Mouse (Mus musculus): ENCODE measurements around the gene Rabgef1. TPM values are rescaled to one million over a fixed set of nuclear protein-coding genes. Genes with fewer than 3 reads are reported as not detected.

Rabgef1 gene
- polyA plus RNA-seq, 1 experiment from 2014 or later = 34.5 TPM

DNA sequence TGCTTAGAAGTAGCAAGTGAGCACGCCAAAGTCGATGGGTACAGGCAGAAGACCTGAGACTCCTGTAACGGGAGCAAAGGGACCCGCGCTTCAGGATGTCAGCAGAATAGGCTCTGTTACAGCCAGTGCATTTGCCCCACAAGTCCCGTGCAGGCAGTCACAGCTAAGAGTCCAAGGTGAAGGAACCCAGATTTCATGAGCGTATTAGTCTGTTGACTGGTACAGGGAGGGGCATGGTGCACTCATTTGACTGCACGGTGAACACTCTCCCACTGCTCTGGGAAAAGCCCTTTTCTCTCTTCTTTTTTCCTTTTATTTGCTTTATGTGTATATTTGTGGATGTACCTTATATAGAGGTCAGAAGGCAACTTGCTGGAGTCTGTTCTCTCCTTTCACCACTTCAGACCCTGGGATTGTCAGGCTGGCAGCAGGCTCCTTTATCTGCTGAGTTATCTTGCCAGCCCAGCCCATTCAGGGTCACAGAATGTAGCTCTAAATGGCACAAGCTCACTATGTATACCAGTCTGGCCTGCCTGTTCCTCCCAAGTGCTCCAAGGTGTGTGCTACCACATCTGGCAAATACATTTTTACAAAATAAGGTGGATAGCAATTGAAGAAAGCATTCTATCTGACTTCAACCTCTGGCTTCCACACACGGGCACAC is 12.7 kb downstream of the Rabgef1 start:
- H3K4me3 ChIP-seq (replicated peaks; ENCODE audit: low read length) = no peak overlapping the region
- ATAC-seq (ENCODE audit: insufficient read depth, low FRiP score) = peak; percentile 63; the same call in 1 of the 2 replicates
- H3K4me2 ChIP-seq (ENCODE audit: low read depth, low read length) = no peak overlapping the region
- WGBS = 80% methylated on average over 9 of the region's 9 CpGs
- peaks cover 39% of the 10 kb centered on the region for H3K4me1 ChIP-seq (ENCODE audit: control insufficient read depth, insufficient read depth, low read length)
- peak overlapping the region; percentile 34; the same call in 1 of the 2 replicates for H3K27ac ChIP-seq (ENCODE audit: low read length)
- H3K9me3 ChIP-seq (replicated peaks; ENCODE audit: control insufficient read depth, low read length) = no peaks in the 10 kb centered on the region
- no peaks in the 10 kb centered on the region for H3K27me3 ChIP-seq (ENCODE audit: control insufficient read depth, insufficient read depth, low read length)
- H3K9ac ChIP-seq (ENCODE audit: low read length) = no peak overlapping the region
- no peaks in the 10 kb centered on the region; the same call in 1 of the 2 replicates for H3K36me3 ChIP-seq (ENCODE audit: control insufficient read depth, insufficient read depth, low read length)

GRCm38 (mm10) chr5:130185312-130185711 is 13.7 kb downstream of the Rabgef1 start:
- Histone ChIP-seq H3K27me3 (ENCODE audit: control insufficient read depth, insufficient read depth, low read length) (no peaks in the 10 kb centered on the region), H3K9me3 (replicated peaks; ENCODE audit: control insufficient read depth, low read length) (no peaks in the 10 kb centered on the region), H3K4me2 (ENCODE audit: low read depth, low read length) (no peak overlapping the region), H3K9ac (ENCODE audit: low read length) (no peak overlapping the region), H3K4me3 (replicated peaks; ENCODE audit: low read length) (no peak overlapping the region), H3K27ac (ENCODE audit: low read length) (peak overlapping the region; percentile 2; the same call in 1 of the 2 replicates), H3K4me1 (ENCODE audit: control insufficient read depth, insufficient read depth, low read length) (peaks cover 32% of the 10 kb centered on the region), H3K36me3 (ENCODE audit: control insufficient read depth, insufficient read depth, low read length) (no peaks in the 10 kb centered on the region; the same call in 1 of the 2 replicates)
- 64% methylated on average over 6 of the region's 6 CpGs for WGBS
- no peak for ATAC-seq (ENCODE audit: insufficient read depth, low FRiP score)

DNA sequence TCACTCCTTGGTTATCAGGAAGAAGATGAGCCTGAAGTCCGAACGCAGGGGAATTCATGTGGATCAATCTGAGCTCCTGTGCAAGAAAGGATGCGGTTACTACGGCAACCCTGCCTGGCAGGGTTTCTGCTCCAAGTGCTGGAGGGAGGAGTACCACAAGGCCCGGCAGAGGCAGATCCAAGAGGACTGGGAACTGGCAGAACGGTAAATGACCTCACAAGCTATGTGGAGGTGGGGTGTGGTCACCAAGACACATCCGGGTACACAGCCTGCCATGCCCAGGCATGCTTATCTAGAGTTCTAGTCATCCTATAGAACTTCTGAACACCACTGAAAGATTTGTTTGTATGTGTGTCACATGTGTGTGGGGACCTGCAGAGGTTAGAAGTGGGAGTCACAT is 15.8 kb downstream of the Rabgef1 start:
- peaks cover 28% of the 10 kb centered on the region for H3K4me1 ChIP-seq (ENCODE audit: control insufficient read depth, insufficient read depth, low read length)
- H3K36me3 ChIP-seq (ENCODE audit: control insufficient read depth, insufficient read depth, low read length) = peaks cover 4% of the 10 kb centered on the region; the same call in 1 of the 2 replicates
- no peaks in the 10 kb centered on the region for H3K9me3 ChIP-seq (replicated peaks; ENCODE audit: control insufficient read depth, low read length)
- no peak overlapping the region for H3K9ac ChIP-seq (ENCODE audit: low read length)
- peak; percentile 69; the same call in 1 of the 2 replicates for ATAC-seq (ENCODE audit: insufficient read depth, low FRiP score)
- H3K27ac ChIP-seq (ENCODE audit: low read length) = peak overlapping the region; percentile 67
- no peak overlapping the region for H3K4me3 ChIP-seq (replicated peaks; ENCODE audit: low read length)
- H3K4me2 ChIP-seq (ENCODE audit: low read depth, low read length) = no peak overlapping the region
- H3K27me3 ChIP-seq (ENCODE audit: control insufficient read depth, insufficient read depth, low read length) = no peaks in the 10 kb centered on the region
- WGBS = 61% methylated on average over 7 of the region's 7 CpGs

DNA sequence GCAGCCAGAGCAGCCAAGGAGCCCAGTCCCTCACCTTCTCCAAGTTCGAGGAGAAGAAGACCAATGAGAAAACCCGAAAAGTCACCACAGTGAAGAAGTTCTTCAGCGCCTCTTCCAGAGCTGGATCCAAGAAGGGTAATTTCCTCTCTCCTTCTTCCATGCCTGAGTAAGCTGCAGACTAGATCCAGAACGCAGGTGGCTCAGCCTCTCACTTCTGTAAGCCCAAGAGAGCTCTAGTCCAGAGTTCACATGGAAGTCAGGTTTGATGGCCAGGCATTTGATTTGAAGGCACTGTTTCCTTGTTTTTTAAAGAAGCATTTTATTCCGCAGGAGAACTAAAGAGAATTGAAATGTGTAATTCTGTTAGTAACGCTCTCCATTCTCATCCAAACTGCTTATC is 19.3 kb downstream of the Rabgef1 start:
- Histone ChIP-seq H3K27ac (ENCODE audit: low read length) (no peak overlapping the region), H3K4me2 (ENCODE audit: low read depth, low read length) (no peak overlapping the region), H3K27me3 (ENCODE audit: control insufficient read depth, insufficient read depth, low read length) (no peaks in the 10 kb centered on the region), H3K4me1 (ENCODE audit: control insufficient read depth, insufficient read depth, low read length) (peaks cover 5% of the 10 kb centered on the region; the same call in 1 of the 2 replicates), H3K36me3 (ENCODE audit: control insufficient read depth, insufficient read depth, low read length) (peaks cover 4% of the 10 kb centered on the region; the same call in 1 of the 2 replicates), H3K4me3 (replicated peaks; ENCODE audit: low read length) (no peak overlapping the region), H3K9me3 (replicated peaks; ENCODE audit: control insufficient read depth, low read length) (no peaks in the 10 kb centered on the region), H3K9ac (ENCODE audit: low read length) (no peak overlapping the region)
- WGBS = 94% methylated on average over 6 of the region's 6 CpGs
- ATAC-seq (ENCODE audit: insufficient read depth, low FRiP score) = no peak

- peak overlapping the region; percentile 73 for H3K27ac ChIP-seq (ENCODE audit: low read length)
- no peak overlapping the region for H3K4me3 ChIP-seq (replicated peaks; ENCODE audit: low read length)
- ATAC-seq (ENCODE audit: insufficient read depth, low FRiP score) = no peak
- peaks cover 4% of the 10 kb centered on the region; the same call in 1 of the 2 replicates for H3K36me3 ChIP-seq (ENCODE audit: control insufficient read depth, insufficient read depth, low read length)
- no peak overlapping the region for H3K9ac ChIP-seq (ENCODE audit: low read length)
- peaks cover 5% of the 10 kb centered on the region; the same call in 1 of the 2 replicates for H3K4me1 ChIP-seq (ENCODE audit: control insufficient read depth, insufficient read depth, low read length)
- H3K4me2 ChIP-seq (ENCODE audit: low read depth, low read length) = no peak overlapping the region
- H3K27me3 ChIP-seq (ENCODE audit: control insufficient read depth, insufficient read depth, low read length) = no peaks in the 10 kb centered on the region
- no peaks in the 10 kb centered on the region for H3K9me3 ChIP-seq (replicated peaks; ENCODE audit: control insufficient read depth, low read length)
- 66% methylated on average over 6 of the region's 6 CpGs for WGBS
Observed at GRCm38 (mm10) chr5:130191865-130192264, 20.3 kb downstream of the Rabgef1 start.

GRCm38 (mm10) chr5:130192356-130192944 is 20.9 kb downstream of the Rabgef1 start:
- Histone ChIP-seq H3K27me3 (ENCODE audit: control insufficient read depth, insufficient read depth, low read length) (no peaks in the 10 kb centered on the region), H3K9ac (ENCODE audit: low read length) (no peak overlapping the region), H3K4me2 (ENCODE audit: low read depth, low read length) (no peak overlapping the region), H3K9me3 (replicated peaks; ENCODE audit: control insufficient read depth, low read length) (no peaks in the 10 kb centered on the region), H3K36me3 (ENCODE audit: control insufficient read depth, insufficient read depth, low read length) (peaks cover 4% of the 10 kb centered on the region; the same call in 1 of the 2 replicates), H3K4me1 (ENCODE audit: control insufficient read depth, insufficient read depth, low read length) (peaks cover 5% of the 10 kb centered on the region; the same call in 1 of the 2 replicates), H3K27ac (ENCODE audit: low read length) (peak overlapping the region; percentile 73), H3K4me3 (replicated peaks; ENCODE audit: low read length) (no peak overlapping the region)
- peak; percentile 83 for ATAC-seq (ENCODE audit: insufficient read depth, low FRiP score)
- 48% methylated on average over 2 of the region's 2 CpGs for WGBS

- no peak overlapping the region for H3K4me3 ChIP-seq (replicated peaks; ENCODE audit: low read length)
- H3K27me3 ChIP-seq (ENCODE audit: control insufficient read depth, insufficient read depth, low read length) = no peaks in the 10 kb centered on the region
- H3K36me3 ChIP-seq (ENCODE audit: control insufficient read depth, insufficient read depth, low read length) = peaks cover 11% of the 10 kb centered on the region; the same call in 1 of the 2 replicates
- H3K9ac ChIP-seq (ENCODE audit: low read length) = no peak overlapping the region
- H3K4me1 ChIP-seq (ENCODE audit: control insufficient read depth, insufficient read depth, low read length) = peaks cover 5% of the 10 kb centered on the region; the same call in 1 of the 2 replicates
- H3K27ac ChIP-seq (ENCODE audit: low read length) = peak overlapping the region; percentile 20; the same call in 1 of the 2 replicates
- no peak overlapping the region for H3K4me2 ChIP-seq (ENCODE audit: low read depth, low read length)
- H3K9me3 ChIP-seq (replicated peaks; ENCODE audit: control insufficient read depth, low read length) = no peaks in the 10 kb centered on the region
- ATAC-seq (ENCODE audit: insufficient read depth, low FRiP score) = no peak
- 65% methylated on average over 3 of the region's 3 CpGs for WGBS
Observed at GRCm38 (mm10) chr5:130193760-130194159, 22.2 kb downstream of the Rabgef1 start.

DNA sequence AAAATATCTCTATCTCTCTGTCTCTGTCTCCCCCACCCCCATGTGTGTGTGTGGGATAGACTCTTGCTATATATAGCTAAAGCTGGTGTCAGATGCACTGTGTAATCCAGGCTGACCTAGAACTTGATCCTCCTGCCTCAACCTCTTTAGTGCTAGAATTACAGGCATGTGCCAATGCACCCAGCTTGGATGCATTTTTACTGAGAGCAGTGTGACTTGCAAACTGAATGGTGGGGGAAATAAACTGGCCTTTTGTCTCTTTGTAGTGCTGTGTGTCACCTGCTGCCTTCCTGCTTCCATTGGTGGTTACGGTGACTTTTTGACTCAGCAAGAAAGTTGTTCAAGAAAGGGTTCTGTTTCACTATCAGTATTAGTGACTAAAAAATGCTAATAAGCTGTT is 24.7 kb downstream of the Rabgef1 start:
- Histone ChIP-seq H3K36me3 (ENCODE audit: control insufficient read depth, insufficient read depth, low read length) (peaks cover 18% of the 10 kb centered on the region), H3K4me2 (ENCODE audit: low read depth, low read length) (no peak overlapping the region), H3K4me1 (ENCODE audit: control insufficient read depth, insufficient read depth, low read length) (peaks cover 5% of the 10 kb centered on the region; the same call in 1 of the 2 replicates), H3K9me3 (replicated peaks; ENCODE audit: control insufficient read depth, low read length) (no peaks in the 10 kb centered on the region), H3K27me3 (ENCODE audit: control insufficient read depth, insufficient read depth, low read length) (no peaks in the 10 kb centered on the region), H3K9ac (ENCODE audit: low read length) (no peak overlapping the region), H3K27ac (ENCODE audit: low read length) (no peak overlapping the region), H3K4me3 (replicated peaks; ENCODE audit: low read length) (no peak overlapping the region)
- ATAC-seq (ENCODE audit: insufficient read depth, low FRiP score) = no peak
- WGBS = 87% methylated on average over 1 of the region's 1 CpGs

DNA sequence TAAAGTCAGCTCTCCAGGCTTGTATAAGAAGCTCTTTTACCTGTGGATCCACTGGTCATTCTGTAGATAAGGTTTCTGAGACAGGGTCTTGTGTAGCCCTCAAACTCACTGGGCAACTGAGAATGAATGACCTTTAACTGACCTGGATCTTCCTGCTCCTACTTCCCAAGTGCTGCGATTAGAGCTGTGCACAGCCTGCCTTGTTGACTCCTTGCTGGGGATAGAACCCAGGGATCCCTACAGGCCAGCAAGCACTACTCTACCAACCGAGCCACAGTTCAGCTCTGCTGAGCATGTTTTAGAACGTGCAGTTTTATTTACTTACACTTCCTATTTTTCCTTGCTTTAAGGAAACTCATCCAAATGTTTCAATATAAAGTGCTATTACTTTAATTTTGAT is 25.9 kb downstream of the Rabgef1 start:
- Histone ChIP-seq H3K4me3 (replicated peaks; ENCODE audit: low read length) (no peak overlapping the region), H3K9ac (ENCODE audit: low read length) (no peak overlapping the region), H3K27ac (ENCODE audit: low read length) (no peak overlapping the region), H3K9me3 (replicated peaks; ENCODE audit: control insufficient read depth, low read length) (no peaks in the 10 kb centered on the region), H3K4me2 (ENCODE audit: low read depth, low read length) (no peak overlapping the region), H3K27me3 (ENCODE audit: control insufficient read depth, insufficient read depth, low read length) (no peaks in the 10 kb centered on the region), H3K36me3 (ENCODE audit: control insufficient read depth, insufficient read depth, low read length) (peaks cover 19% of the 10 kb centered on the region), H3K4me1 (ENCODE audit: control insufficient read depth, insufficient read depth, low read length) (no peaks in the 10 kb centered on the region)
- ATAC-seq (ENCODE audit: insufficient read depth, low FRiP score) = no peak
- WGBS = 80% methylated on average over 3 of the region's 3 CpGs

Measured in stomach, embryonic 16.5 days (tissue).